Mouse (Mus musculus): ENCODE measurements at regions not wholly inside any gene's neighbourhood (a gene's known extent, or its start where the extent isn't known, plus 50 kb on each side); places are given as distances from the start of the nearest gene placed in this dataset.

- Histone ChIP-seq H3K4me1 (peaks cover 5% of the 10 kb centered on the region; the same call in 1 of the 2 replicates), H3K9ac (no peak overlapping the region), H3K9me3 (no peaks in the 10 kb centered on the region), H3K27me3 (no peaks in the 10 kb centered on the region), H3K4me2 (no peak overlapping the region), H3K4me3 (no peak overlapping the region), H3K36me3 (no peaks in the 10 kb centered on the region), H3K27ac (no peak overlapping the region)
- WGBS, result 18% methylated on average over 1 of the region's 1 CpGs
- no peak for ATAC-seq (ENCODE audit: borderline replicate concordance, extremely low read depth, low FRiP score, low TSS enrichment)
These were observed 58.9 kb downstream of the Olfr267 start for GRCm38 (mm10) chr4:58728641-58729040.

- Histone ChIP-seq H3K4me2 (no peak overlapping the region), H3K27ac (no peak overlapping the region), H3K9ac (no peak overlapping the region), H3K36me3 (no peaks in the 10 kb centered on the region), H3K9me3 (no peaks in the 10 kb centered on the region), H3K4me3 (no peak overlapping the region), H3K4me1 (peaks cover 5% of the 10 kb centered on the region; the same call in 1 of the 2 replicates), H3K27me3 (no peaks in the 10 kb centered on the region)
- 47% methylated on average over 2 of the region's 2 CpGs for WGBS
- peak; percentile 52; the same call in 1 of the 2 replicates for ATAC-seq (ENCODE audit: borderline replicate concordance, extremely low read depth, low FRiP score, low TSS enrichment)
These were observed 61.1 kb downstream of the Olfr267 start for GRCm38 (mm10) chr4:58726424-58726823.

- Histone ChIP-seq H3K36me3 (no peaks in the 10 kb centered on the region), H3K4me1 (0 out of 2 replicates have a peak, but pooled peaks cover 5% of the 10 kb centered on the region), H3K27me3 (no peaks in the 10 kb centered on the region), H3K9me3 (no peaks in the 10 kb centered on the region), H3K4me3 (no peak overlapping the region), H3K27ac (0 out of 2 replicates have a peak overlapping the region, but pooled peaks have one; percentile 15), H3K9ac (no peak overlapping the region), H3K4me2 (no peak overlapping the region)
- WGBS, result 37% methylated on average over 9 of the region's 9 CpGs
- no peak for ATAC-seq (ENCODE audit: borderline replicate concordance, extremely low read depth, low FRiP score, low TSS enrichment)
These were observed 64.7 kb downstream of the Olfr267 start for GRCm38 (mm10) chr4:58722772-58723171.

GRCm38 (mm10) chr4:58720682-58721081 lies 66.8 kb downstream of the Olfr267 start:
- Histone ChIP-seq H3K9ac (no peak overlapping the region), H3K27me3 (no peaks in the 10 kb centered on the region), H3K4me2 (no peak overlapping the region), H3K4me1 (no peaks in the 10 kb centered on the region), H3K36me3 (no peaks in the 10 kb centered on the region), H3K27ac (no peak overlapping the region), H3K9me3 (no peaks in the 10 kb centered on the region), H3K4me3 (no peak overlapping the region)
- no peak for ATAC-seq (ENCODE audit: borderline replicate concordance, extremely low read depth, low FRiP score, low TSS enrichment)
- WGBS, result 63% methylated on average over 8 of the region's 8 CpGs

GRCm38 (mm10) chr4:58716426-58716825 lies 71.1 kb downstream of the Olfr267 start:
- 42% methylated on average over 11 of the region's 11 CpGs for WGBS
- ATAC-seq (ENCODE audit: borderline replicate concordance, extremely low read depth, low FRiP score, low TSS enrichment), result no peak
- H3K4me2 ChIP-seq, result no peak overlapping the region
- peaks cover 5% of the 10 kb centered on the region; the same call in 1 of the 2 replicates for H3K4me1 ChIP-seq
- no peak overlapping the region for H3K9ac ChIP-seq
- H3K27ac ChIP-seq, result no peak overlapping the region
- no peak overlapping the region for H3K4me3 ChIP-seq
- H3K27me3 ChIP-seq, result no peaks in the 10 kb centered on the region
- no peaks in the 10 kb centered on the region for H3K36me3 ChIP-seq
- H3K9me3 ChIP-seq, result no peaks in the 10 kb centered on the region

DNA sequence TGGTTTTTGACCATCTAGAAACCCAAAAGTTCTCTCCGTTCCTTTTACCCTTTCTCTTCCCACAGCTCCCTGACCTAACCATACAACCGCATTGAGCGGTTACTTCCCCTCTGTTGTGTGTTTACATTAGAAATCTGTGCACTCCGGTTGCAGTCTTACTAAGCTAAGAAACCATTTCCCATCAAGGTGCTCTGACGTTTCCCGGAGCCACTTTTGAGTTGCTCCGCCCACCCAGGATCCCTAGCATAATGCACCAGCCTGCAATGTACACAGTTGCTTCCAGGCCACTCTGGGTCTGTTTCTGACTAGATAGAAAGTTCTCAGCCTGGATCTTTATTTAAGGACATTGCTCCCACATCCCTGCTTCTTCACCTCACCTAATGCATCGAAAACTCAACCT lies 71.7 kb downstream of the Olfr267 start:
- Histone ChIP-seq H3K27ac (no peak overlapping the region), H3K36me3 (no peaks in the 10 kb centered on the region), H3K9ac (no peak overlapping the region), H3K9me3 (no peaks in the 10 kb centered on the region), H3K4me2 (no peak overlapping the region), H3K4me3 (no peak overlapping the region), H3K4me1 (peaks cover 5% of the 10 kb centered on the region; the same call in 1 of the 2 replicates), H3K27me3 (no peaks in the 10 kb centered on the region)
- WGBS, result 51% methylated on average over 8 of the region's 8 CpGs
- no peak for ATAC-seq (ENCODE audit: borderline replicate concordance, extremely low read depth, low FRiP score, low TSS enrichment)

GRCm38 (mm10) chr4:58714221-58714620 lies 73.3 kb downstream of the Olfr267 start:
- WGBS, result 39% methylated on average over 13 of the region's 13 CpGs
- Histone ChIP-seq H3K27ac (no peak overlapping the region), H3K4me1 (peaks cover 5% of the 10 kb centered on the region; the same call in 1 of the 2 replicates), H3K27me3 (no peaks in the 10 kb centered on the region), H3K4me2 (no peak overlapping the region), H3K4me3 (no peak overlapping the region), H3K36me3 (no peaks in the 10 kb centered on the region), H3K9me3 (no peaks in the 10 kb centered on the region), H3K9ac (no peak overlapping the region)
- no peak for ATAC-seq (ENCODE audit: borderline replicate concordance, extremely low read depth, low FRiP score, low TSS enrichment)

DNA sequence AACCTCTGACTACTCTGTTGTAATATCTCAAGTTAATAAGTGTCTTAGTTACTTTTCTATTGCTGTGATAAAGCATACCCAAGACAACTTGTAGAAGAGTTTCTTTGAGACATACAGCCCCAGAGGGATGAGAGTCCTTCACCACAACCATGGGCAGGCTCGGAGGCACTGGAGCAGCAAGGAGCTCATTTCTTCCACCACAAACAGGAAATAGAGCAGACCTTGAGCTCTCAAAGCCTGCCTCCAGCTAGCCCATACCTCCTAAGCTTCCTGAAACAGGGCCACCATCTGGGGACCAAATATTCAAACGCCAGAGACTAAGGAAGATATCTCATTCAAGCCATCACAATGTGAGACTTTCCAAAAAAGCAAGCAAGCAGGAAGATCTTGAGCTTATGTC lies 74.6 kb downstream of the Olfr267 start:
- Histone ChIP-seq H3K4me2 (no peak overlapping the region), H3K27me3 (no peaks in the 10 kb centered on the region), H3K27ac (no peak overlapping the region), H3K4me1 (peaks cover 5% of the 10 kb centered on the region; the same call in 1 of the 2 replicates), H3K36me3 (no peaks in the 10 kb centered on the region), H3K9ac (no peak overlapping the region), H3K9me3 (no peaks in the 10 kb centered on the region), H3K4me3 (no peak overlapping the region)
- WGBS, result 65% methylated on average over 2 of the region's 2 CpGs
- ATAC-seq (ENCODE audit: borderline replicate concordance, extremely low read depth, low FRiP score, low TSS enrichment), result no peak

- H3K4me3 ChIP-seq, result no peak overlapping the region
- peaks cover 5% of the 10 kb centered on the region; the same call in 1 of the 2 replicates for H3K4me1 ChIP-seq
- H3K9me3 ChIP-seq, result no peaks in the 10 kb centered on the region
- H3K4me2 ChIP-seq, result no peak overlapping the region
- 69% methylated on average over 10 of the region's 10 CpGs for WGBS
- H3K27me3 ChIP-seq, result no peaks in the 10 kb centered on the region
- H3K9ac ChIP-seq, result no peak overlapping the region
- ATAC-seq (ENCODE audit: borderline replicate concordance, extremely low read depth, low FRiP score, low TSS enrichment), result no peak
- no peaks in the 10 kb centered on the region for H3K36me3 ChIP-seq
- H3K27ac ChIP-seq, result no peak overlapping the region
These were observed 75.3 kb downstream of the Olfr267 start for GRCm38 (mm10) chr4:58712166-58712565.

DNA sequence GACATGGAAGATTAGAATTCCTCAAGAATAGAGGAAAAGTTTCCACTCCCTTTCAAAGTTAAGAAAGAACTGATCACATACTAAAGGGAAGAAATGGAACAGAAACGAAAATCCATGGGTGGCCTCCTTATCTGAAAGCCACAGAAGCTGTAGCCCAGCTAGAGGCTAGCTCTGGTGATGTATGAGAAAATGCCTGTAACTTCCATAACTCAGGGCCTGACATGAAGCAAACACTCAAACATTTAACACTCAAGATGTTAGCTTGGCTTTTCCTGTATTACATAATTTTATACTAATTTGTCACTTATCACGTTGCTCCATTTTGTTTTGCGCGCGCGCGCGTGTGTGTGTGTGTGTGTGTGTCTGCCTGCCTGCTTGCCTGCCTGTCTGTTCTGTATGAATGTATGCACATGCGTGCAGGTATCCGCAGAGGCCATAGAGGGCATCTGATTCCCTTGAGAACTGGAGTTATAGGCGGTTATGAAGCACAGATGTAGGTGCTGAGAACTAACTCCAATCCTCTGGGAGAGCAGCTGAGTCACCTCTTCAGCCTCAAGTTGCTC lies 88.2 kb downstream of the Olfr267 start:
- WGBS, result 58% methylated on average over 11 of the region's 11 CpGs

DNA sequence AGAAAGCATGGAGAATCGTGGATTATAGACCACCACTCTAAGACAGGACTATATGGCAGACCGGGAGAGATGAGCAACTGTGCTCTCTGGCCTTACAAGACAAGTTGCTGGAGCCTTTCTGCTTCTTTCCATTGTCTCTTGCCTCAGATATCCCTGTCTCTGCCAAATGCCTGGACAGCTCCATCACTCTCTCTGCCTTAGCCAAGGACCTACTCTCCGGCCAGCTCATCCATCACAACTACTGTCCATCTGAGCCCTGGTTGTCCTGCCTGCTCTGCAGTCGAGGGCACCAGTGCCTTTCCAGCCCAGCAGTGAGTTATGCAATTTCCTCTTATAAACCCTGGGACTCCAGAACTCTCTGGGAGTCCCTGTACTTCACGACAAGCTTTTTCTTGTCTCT lies 88.7 kb downstream of the Olfr267 start:
- WGBS, result 41% methylated on average over 5 of the region's 5 CpGs
- Histone ChIP-seq H3K36me3 (no peaks in the 10 kb centered on the region), H3K4me3 (no peak overlapping the region), H3K27me3 (no peaks in the 10 kb centered on the region), H3K9me3 (no peaks in the 10 kb centered on the region), H3K4me1 (peaks cover 12% of the 10 kb centered on the region), H3K27ac (peak overlapping the region; percentile 61), H3K9ac (no peak overlapping the region), H3K4me2 (no peak overlapping the region)
- ATAC-seq (ENCODE audit: borderline replicate concordance, extremely low read depth, low FRiP score, low TSS enrichment), result peak; percentile 85; the same call in 1 of the 2 replicates

More for the DNA sequence above, 88.2 kb downstream of the Olfr267 start:
- no peaks in the 10 kb centered on the region for H3K27me3 ChIP-seq
- peaks cover 12% of the 10 kb centered on the region for H3K4me1 ChIP-seq
- H3K4me2 ChIP-seq, result no peak overlapping the region
- H3K9ac ChIP-seq, result no peak overlapping the region
- H3K27ac ChIP-seq, result peak overlapping the region; percentile 61
- peak; percentile 64; the same call in 1 of the 2 replicates for ATAC-seq (ENCODE audit: borderline replicate concordance, extremely low read depth, low FRiP score, low TSS enrichment)
- H3K4me3 ChIP-seq, result no peak overlapping the region
- H3K36me3 ChIP-seq, result no peaks in the 10 kb centered on the region
- H3K9me3 ChIP-seq, result no peaks in the 10 kb centered on the region

- peak; percentile 15; the same call in 1 of the 2 replicates for ATAC-seq (ENCODE audit: borderline replicate concordance, extremely low read depth, low FRiP score, low TSS enrichment)
These were observed 90.8 kb downstream of the Olfr267 start for GRCm38 (mm10) chr4:58696684-58697083.

More at GRCm38 (mm10) chr4:58696684-58697083, 90.8 kb downstream of the Olfr267 start:
- no peaks in the 10 kb centered on the region for H3K36me3 ChIP-seq
- H3K4me1 ChIP-seq, result peaks cover 12% of the 10 kb centered on the region
- H3K9ac ChIP-seq, result no peak overlapping the region
- H3K27ac ChIP-seq, result no peak overlapping the region
- H3K27me3 ChIP-seq, result no peaks in the 10 kb centered on the region
- 48% methylated on average over 4 of the region's 4 CpGs for WGBS
- H3K4me2 ChIP-seq, result no peak overlapping the region
- no peak overlapping the region for H3K4me3 ChIP-seq
- no peaks in the 10 kb centered on the region for H3K9me3 ChIP-seq
